Mouse (Mus musculus) heart, embryonic 10.5 days (tissue): Measurements from ENCODE around the gene Pnpla6. TPM values are rescaled to one million over a fixed set of nuclear protein-coding genes. Genes with fewer than 3 reads are reported as not detected.

Experiments used
- DNase-seq: peaks from one replicate; pipeline ENCODE4 v3.0.0-alpha.2; 2017; ENCODE audit warnings: low spot score
- H3K27ac ChIP-seq: fragments of 300-500 bp; sonication (generic); 2 replicates; pipeline ENCODE4 v1.5.1; 2016; ENCODE audit warnings: mild to moderate bottlenecking
- H3K27me3 ChIP-seq: fragments of 300-500 bp; sonication (generic); 2 replicates; pipeline ENCODE4 v1.6.1; 2016; ENCODE audit warnings: mild to moderate bottlenecking; ENCODE audit not compliant: poor library complexity, insufficient read depth, severe bottlenecking
- H3K36me3 ChIP-seq: fragments of 300-500 bp; sonication (generic); 2 replicates; pipeline ENCODE4 v1.6.1; 2016; ENCODE audit warnings: mild to moderate bottlenecking, moderate library complexity
- H3K4me1 ChIP-seq: fragments of 300-500 bp; sonication (generic); 2 replicates; pipeline ENCODE4 v1.6.1; 2016; ENCODE audit warnings: mild to moderate bottlenecking
- H3K4me3 ChIP-seq: fragments of 300-500 bp; sonication (generic); 2 replicates; pipeline ENCODE4 v1.5.1; 2016; ENCODE audit warnings: mild to moderate bottlenecking, moderate library complexity
- H3K9me3 ChIP-seq: fragments of 300-500 bp; sonication (generic); 2 replicates; pipeline ENCODE4 v1.6.1; 2016; ENCODE audit warnings: mild to moderate bottlenecking, moderate library complexity
- WGBS: fragments of 180-500 bp; shearing (Covaris S2); methylation state at CpG from one replicate; pipeline ENCODE4 v1.1.7; 2016; 5-methylcytosine and 5-hydroxymethylcytosine counted together
- polyA plus RNA-seq: library from polyadenylated mRNA; unstranded; fragments of >200 nt; fragmentation: Nextera tagmentation; extraction: Ambion mirVana; gene quantifications from 2 replicates; pipeline ENCODE4 v1.2.1, GENCODE M21; 2016

Gene Pnpla6
- polyA plus RNA-seq, result 18.3 and 19.7 TPM in 2 replicates

- under 1% methylated on average over 25 of the region's 25 CpGs for WGBS
- DNase-seq, result peak; percentile 95
- Histone ChIP-seq H3K36me3 (peaks cover 42% of the 10 kb centered on the region), H3K4me1 (peaks cover 10% of the 10 kb centered on the region; the same call in 1 of the 2 replicates), H3K9me3 (no peaks in the 10 kb centered on the region), H3K4me3 (peak within 1 kb of the TSS; percentile 77), H3K27ac (peak within 1 kb of the TSS; percentile 87), H3K27me3 (no peaks in the 10 kb centered on the region)
Observed at GRCm38 (mm10) chr8:3515260-3515671, at the start of gene Pnpla6. Gene Pnpla6 (plus strand): TSS chr8:3515384.

GRCm38 (mm10) chr8:3467006-3467885, 47.9 kb upstream of the Pnpla6 start, which contains the start of gene Pex11g:
Gene Pex11g (minus strand): TSS chr8:3467680.
- Histone ChIP-seq H3K27ac (peak within 1 kb of the TSS; percentile 94), H3K4me3 (peak within 1 kb of the TSS; percentile 63), H3K4me1 (peaks cover 5% of the 10 kb centered on the region; the same call in 1 of the 2 replicates), H3K27me3 (no peaks in the 10 kb centered on the region), H3K9me3 (no peaks in the 10 kb centered on the region), H3K36me3 (no peaks in the 10 kb centered on the region)
- peak; percentile 99 for DNase-seq
- 6% methylated on average over 32 of the region's 32 CpGs for WGBS

GRCm38 (mm10) chr8:3467886-3468545, 47.2 kb upstream of the Pnpla6 start:
- no peaks in the 10 kb centered on the region for H3K27me3 ChIP-seq
- H3K4me1 ChIP-seq, result peaks cover 5% of the 10 kb centered on the region; the same call in 1 of the 2 replicates
- WGBS, result 48% methylated on average over 9 of the region's 9 CpGs
- peak overlapping the region; percentile 94 for H3K27ac ChIP-seq
- H3K9me3 ChIP-seq, result no peaks in the 10 kb centered on the region
- no peaks in the 10 kb centered on the region for H3K36me3 ChIP-seq
- no peak for DNase-seq
- peak overlapping the region; percentile 63 for H3K4me3 ChIP-seq

- Histone ChIP-seq H3K27ac (no peak overlapping the region), H3K27me3 (no peaks in the 10 kb centered on the region)
- 81% methylated on average over 1 of the region's 1 CpGs for WGBS
Observed at GRCm38 (mm10) chr8:3468838-3469237, 46.3 kb upstream of the Pnpla6 start.

GRCm38 (mm10) chr8:3470562-3470961, 44.6 kb upstream of the Pnpla6 start, which contains the start of gene Tex45:
Gene Tex45 (plus strand): TSS chr8:3470862.
- Histone ChIP-seq H3K27me3 (peaks cover 5% of the 10 kb centered on the region; the same call in 1 of the 2 replicates), H3K27ac (no peak within 1 kb of the TSS), H3K4me1 (peaks cover 5% of the 10 kb centered on the region; the same call in 1 of the 2 replicates), H3K4me3 (no peak within 1 kb of the TSS), H3K36me3 (no peaks in the 10 kb centered on the region), H3K9me3 (no peaks in the 10 kb centered on the region)
- DNase-seq, result no peak

More at GRCm38 (mm10) chr8:3468838-3469237, 46.3 kb upstream of the Pnpla6 start:
- H3K4me1 ChIP-seq, result peaks cover 5% of the 10 kb centered on the region; the same call in 1 of the 2 replicates
- H3K36me3 ChIP-seq, result no peaks in the 10 kb centered on the region
- DNase-seq, result no peak
- no peak overlapping the region for H3K4me3 ChIP-seq
- no peaks in the 10 kb centered on the region for H3K9me3 ChIP-seq

- DNase-seq, result no peak
- peaks cover 5% of the 10 kb centered on the region; the same call in 1 of the 2 replicates for H3K4me1 ChIP-seq
- 23% methylated on average over 37 of the region's 37 CpGs for WGBS
Observed at GRCm38 (mm10) chr8:3475715-3476429, 39.3 kb upstream of the Pnpla6 start.

GRCm38 (mm10) chr8:3480221-3480785, 34.9 kb upstream of the Pnpla6 start:
- no peaks in the 10 kb centered on the region for H3K36me3 ChIP-seq
- H3K27me3 ChIP-seq, result peaks cover 23% of the 10 kb centered on the region
- H3K9me3 ChIP-seq, result no peaks in the 10 kb centered on the region
- peaks cover 8% of the 10 kb centered on the region; the same call in 1 of the 2 replicates for H3K4me1 ChIP-seq
- no peak for DNase-seq
- no peak overlapping the region for H3K27ac ChIP-seq
- 52% methylated on average over 4 of the region's 4 CpGs for WGBS
- no peak overlapping the region for H3K4me3 ChIP-seq

More at GRCm38 (mm10) chr8:3475715-3476429, 39.3 kb upstream of the Pnpla6 start:
- Histone ChIP-seq H3K27me3 (peaks cover 25% of the 10 kb centered on the region), H3K4me3 (peak overlapping the region; percentile 50), H3K27ac (no peak overlapping the region), H3K9me3 (no peaks in the 10 kb centered on the region), H3K36me3 (no peaks in the 10 kb centered on the region)

DNA sequence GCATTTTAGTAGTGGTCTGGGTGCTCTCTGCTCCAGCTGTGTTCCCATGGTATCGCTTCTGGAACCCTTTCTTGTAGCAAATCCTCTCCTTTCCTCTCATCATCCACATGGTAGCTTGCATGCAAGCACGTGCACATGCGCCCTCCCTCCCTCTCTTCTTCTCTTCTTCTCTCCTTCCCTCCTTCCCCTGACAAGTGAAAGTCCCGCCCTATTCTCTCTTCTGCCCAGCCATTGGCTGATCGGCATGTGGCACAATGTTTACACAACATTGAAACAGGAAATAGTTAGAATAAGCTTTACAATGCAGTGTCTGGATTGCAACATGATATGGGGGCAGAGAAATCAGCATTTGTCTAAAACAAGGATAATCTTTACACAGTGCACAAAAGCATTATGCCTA, 33.6 kb upstream of the Pnpla6 start:
- H3K4me1 ChIP-seq, result peaks cover 4% of the 10 kb centered on the region; the same call in 1 of the 2 replicates
- H3K4me3 ChIP-seq, result no peak overlapping the region
- peaks cover 11% of the 10 kb centered on the region; the same call in 1 of the 2 replicates for H3K27me3 ChIP-seq
- WGBS, result 62% methylated on average over 5 of the region's 5 CpGs
- no peaks in the 10 kb centered on the region for H3K9me3 ChIP-seq
- no peak for DNase-seq
- H3K27ac ChIP-seq, result no peak overlapping the region
- H3K36me3 ChIP-seq, result no peaks in the 10 kb centered on the region

GRCm38 (mm10) chr8:3482240-3482740, 32.9 kb upstream of the Pnpla6 start:
- WGBS, result 83% methylated on average over 22 of the region's 22 CpGs
- H3K27ac ChIP-seq, result no peak overlapping the region

DNA sequence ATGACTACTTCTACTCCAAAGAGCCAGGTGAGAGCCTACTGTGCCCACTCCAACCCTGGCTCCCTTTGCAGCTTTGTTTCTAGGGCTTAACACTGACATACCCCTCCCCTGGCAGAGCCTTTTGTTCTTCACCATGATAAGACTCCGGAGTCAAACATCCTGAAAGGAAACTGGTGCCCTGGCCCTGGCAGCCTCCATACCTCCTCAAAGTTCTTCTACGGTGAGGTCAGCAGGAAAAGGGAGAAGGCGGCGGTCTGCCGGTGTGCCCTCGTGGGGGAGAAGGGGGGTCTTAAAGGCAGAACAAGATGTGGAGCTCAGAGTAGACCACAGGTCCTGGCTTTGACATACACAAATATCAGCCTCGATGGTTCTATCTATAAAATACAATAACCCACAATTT, 31.6 kb upstream of the Pnpla6 start:
- Histone ChIP-seq H3K36me3 (no peaks in the 10 kb centered on the region), H3K27me3 (no peaks in the 10 kb centered on the region), H3K9me3 (no peaks in the 10 kb centered on the region), H3K4me1 (peaks cover 4% of the 10 kb centered on the region; the same call in 1 of the 2 replicates), H3K27ac (no peak overlapping the region), H3K4me3 (no peak overlapping the region)
- no peak for DNase-seq
- 51% methylated on average over 7 of the region's 7 CpGs for WGBS

More at GRCm38 (mm10) chr8:3482240-3482740, 32.9 kb upstream of the Pnpla6 start:
- H3K4me1 ChIP-seq, result peaks cover 4% of the 10 kb centered on the region; the same call in 1 of the 2 replicates
- no peak for DNase-seq
- no peaks in the 10 kb centered on the region for H3K36me3 ChIP-seq
- no peaks in the 10 kb centered on the region for H3K9me3 ChIP-seq
- H3K4me3 ChIP-seq, result no peak overlapping the region
- 0 out of 2 replicates have a peak, but pooled peaks cover 4% of the 10 kb centered on the region for H3K27me3 ChIP-seq

- Histone ChIP-seq H3K4me1 (peaks cover 4% of the 10 kb centered on the region; the same call in 1 of the 2 replicates), H3K27ac (no peak overlapping the region), H3K36me3 (no peaks in the 10 kb centered on the region), H3K4me3 (no peak overlapping the region), H3K27me3 (no peaks in the 10 kb centered on the region), H3K9me3 (no peaks in the 10 kb centered on the region)
- no peak for DNase-seq
- WGBS, result 17% methylated on average over 5 of the region's 5 CpGs
Observed at GRCm38 (mm10) chr8:3485192-3485591, 30.0 kb upstream of the Pnpla6 start.
